Mouse (Mus musculus) urinary bladder, adult 2 months (tissue): Measurements from ENCODE around the gene 4931417E11Rik. TPM values are rescaled to one million over a fixed set of nuclear protein-coding genes. Genes with fewer than 3 reads are reported as not detected.

Experiments used
- DNase-seq: peaks from one replicate; pipeline ENCODE4 v3.0.0; 2022; ENCODE audit warnings: low spot score
- polyA plus RNA-seq: library from polyadenylated mRNA; depleted of rRNA; stranded (reverse); fragments of >200 nt; gene quantifications from 2 replicates; pipeline ENCODE4 v1.2.3, GENCODE M21; 2012; rRNA removed

The 4931417E11Rik gene
- not detected in 2 replicates for polyA plus RNA-seq

DNA sequence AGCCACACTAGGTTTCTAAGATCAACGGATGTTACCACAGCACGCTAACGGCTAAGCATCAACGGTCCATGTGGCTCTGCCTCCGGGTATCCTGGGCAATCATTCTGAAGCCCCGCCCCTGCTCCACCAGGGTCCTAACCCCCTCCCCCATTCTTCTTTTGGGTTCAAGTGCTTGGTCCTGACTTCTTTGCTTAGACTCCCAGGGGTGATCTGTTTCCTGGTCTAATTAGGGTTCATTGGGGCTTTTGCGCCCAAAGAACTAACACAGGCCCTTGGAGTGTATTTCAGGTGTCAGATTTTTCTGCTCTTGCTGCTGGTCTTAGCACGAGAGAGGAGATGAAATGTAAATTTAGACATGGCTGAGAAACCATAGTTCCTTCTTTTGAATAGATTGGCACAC, at the start of gene 4931417E11Rik:
Gene 4931417E11Rik (minus strand): TSS at position 101 of the 400 bp plus-strand sequence.
- no peak for DNase-seq

DNA sequence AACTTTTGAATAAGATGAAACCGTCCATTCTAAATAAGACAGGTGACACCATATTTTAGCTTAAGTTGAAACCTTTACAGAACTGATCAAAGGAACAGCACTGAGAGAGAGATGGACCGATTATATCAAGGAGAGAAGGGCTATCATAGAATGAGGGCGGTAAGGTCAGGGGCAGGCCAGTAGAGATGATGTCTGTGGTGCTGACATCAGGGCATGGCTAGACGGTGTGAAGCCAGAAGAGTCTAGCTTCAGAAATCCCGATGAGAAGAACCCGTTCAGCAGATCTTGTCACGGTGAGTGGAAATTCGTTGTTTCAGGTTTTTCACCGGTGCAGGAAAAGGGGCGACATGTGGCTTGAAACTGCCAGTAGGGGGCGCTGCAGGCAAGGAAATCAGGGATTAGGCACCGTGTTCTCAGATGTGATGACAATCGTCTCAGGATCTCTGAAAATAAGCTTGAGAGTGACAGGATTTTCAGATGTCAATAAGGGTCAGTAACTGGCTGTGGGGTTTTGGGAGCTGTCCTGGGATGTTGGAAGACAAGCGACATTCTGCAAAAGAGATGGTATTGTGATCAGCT, 48.4 kb upstream of the 4931417E11Rik start:
- DNase-seq, result peak; percentile 40

GRCm38 (mm10) chr6:73512907-73513306, 43.4 kb upstream of the 4931417E11Rik start:
- DNase-seq, result no peak

DNA sequence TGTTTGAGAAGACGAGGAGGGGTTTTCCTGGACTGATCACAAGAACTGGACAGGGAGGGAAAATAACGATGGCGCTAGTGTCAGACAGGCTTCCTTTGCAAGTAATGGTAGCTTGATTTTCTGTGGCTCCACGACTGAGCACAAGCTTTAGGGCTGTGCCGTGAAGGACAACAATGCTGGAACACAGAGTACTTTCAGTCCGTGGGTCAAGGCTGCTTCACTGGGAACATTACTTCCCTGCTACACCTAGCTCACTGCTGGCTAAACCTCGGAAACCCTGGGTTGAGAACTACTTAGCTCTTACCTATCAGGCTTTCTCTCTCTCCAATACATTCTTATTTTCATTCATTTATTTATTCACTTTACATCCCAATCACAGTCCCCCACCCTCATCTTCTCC, 30.2 kb upstream of the 4931417E11Rik start:
- DNase-seq, result no peak

- no peak for DNase-seq
Measured at GRCm38 (mm10) chr6:73497321-73497720, 27.9 kb upstream of the 4931417E11Rik start.

GRCm38 (mm10) chr6:73490524-73490923, 21.1 kb upstream of the 4931417E11Rik start:
- no peak for DNase-seq

GRCm38 (mm10) chr6:73485616-73486015, 16.1 kb upstream of the 4931417E11Rik start:
- DNase-seq, result no peak

GRCm38 (mm10) chr6:73466084-73466483, 3.4 kb downstream of the 4931417E11Rik start:
- DNase-seq, result no peak

DNA sequence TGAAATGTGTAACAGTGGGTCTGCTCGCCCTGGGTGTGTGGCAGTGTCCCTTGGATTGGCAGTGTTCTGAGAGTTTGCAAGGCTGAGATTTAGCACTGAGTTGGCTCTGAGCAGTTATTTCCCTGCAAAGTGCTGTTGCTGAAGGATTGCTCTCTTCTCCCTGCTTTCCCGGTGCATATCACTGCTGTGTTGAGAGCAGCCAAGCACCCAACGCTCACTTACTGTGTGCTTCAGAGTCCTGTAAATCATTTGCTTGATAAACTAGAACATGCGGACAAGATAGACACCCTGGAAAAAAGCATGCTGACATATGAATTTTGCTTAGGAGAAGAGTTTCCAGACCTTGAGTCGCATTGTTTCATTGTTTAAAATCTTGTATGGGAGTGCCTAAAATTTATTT, 6.9 kb downstream of the 4931417E11Rik start:
- DNase-seq, result no peak

GRCm38 (mm10) chr6:73433912-73434311, 35.6 kb downstream of the 4931417E11Rik start:
- DNase-seq, result no peak

- DNase-seq, result no peak
Measured at GRCm38 (mm10) chr6:73428618-73429336, 40.7 kb downstream of the 4931417E11Rik start.

GRCm38 (mm10) chr6:73427273-73427812, 42.1 kb downstream of the 4931417E11Rik start:
- DNase-seq, result no peak

Other genes starting within 250 kb of the 4931417E11Rik start
- gene Dnah6, start 248.0 kb downstream of the 4931417E11Rik start, polyA plus RNA-seq, result 0.01 TPM in 2 replicates
- gene Suclg1, start 221.3 kb downstream of the 4931417E11Rik start, polyA plus RNA-seq, result 140 and 157 TPM in 2 replicates